Mouse (Mus musculus): ENCODE measurements at regions not wholly inside any gene's neighbourhood (a gene's known extent, or its start where the extent isn't known, plus 50 kb on each side); places are given as distances from the start of the nearest gene placed in this dataset.

- 86% methylated on average over 2 of the region's 2 CpGs for WGBS
- no peaks in the 10 kb centered on the region for H3K27me3 ChIP-seq (replicated peaks; ENCODE audit: control insufficient read depth, insufficient read depth, low read length)
- no peak overlapping the region for H3K4me3 ChIP-seq (ENCODE audit: insufficient read depth, low read depth, low read length)
- peaks cover 4% of the 10 kb centered on the region; the same call in 1 of the 2 replicates for H3K4me1 ChIP-seq (ENCODE audit: control insufficient read depth, insufficient read depth, low read length)
- no peak overlapping the region for H3K27ac ChIP-seq (ENCODE audit: insufficient read depth, low read depth, low read length)
- no peaks in the 10 kb centered on the region for H3K36me3 ChIP-seq (ENCODE audit: control insufficient read depth, insufficient read depth, low read length)
- TF ChIP-seq CTCF (conservative IDR thresholded peaks at IDR 0.05; ENCODE audit: insufficient read depth, insufficient read length, low read depth, low read length): no peak
- no peak for TF ChIP-seq POLR2A (IDR thresholded peaks at IDR 0.05; ENCODE audit: low read depth, low read length)
- peak; percentile 22 for DNase-seq
Observed at GRCm38 (mm10) chr13:52188605-52189003, 342.1 kb downstream of the Gadd45g start.

GRCm38 (mm10) chr13:52189382-52189923, 341.6 kb downstream of the Diras2 start:
- no peaks in the 10 kb centered on the region for H3K27me3 ChIP-seq (replicated peaks; ENCODE audit: control insufficient read depth, insufficient read depth, low read length)
- H3K4me1 ChIP-seq (ENCODE audit: control insufficient read depth, insufficient read depth, low read length): peaks cover 4% of the 10 kb centered on the region; the same call in 1 of the 2 replicates
- no peak overlapping the region for H3K4me3 ChIP-seq (ENCODE audit: insufficient read depth, low read depth, low read length)
- TF ChIP-seq POLR2A (IDR thresholded peaks at IDR 0.05; ENCODE audit: low read depth, low read length): no peak
- no peak for TF ChIP-seq CTCF (conservative IDR thresholded peaks at IDR 0.05; ENCODE audit: insufficient read depth, insufficient read length, low read depth, low read length)
- WGBS: 73% methylated on average over 10 of the region's 10 CpGs
- H3K27ac ChIP-seq (ENCODE audit: insufficient read depth, low read depth, low read length): no peak overlapping the region
- H3K36me3 ChIP-seq (ENCODE audit: control insufficient read depth, insufficient read depth, low read length): no peaks in the 10 kb centered on the region
- DNase-seq: no peak

- H3K4me1 ChIP-seq (ENCODE audit: control insufficient read depth, insufficient read depth, low read length): peaks cover 4% of the 10 kb centered on the region; the same call in 1 of the 2 replicates
- DNase-seq: no peak
- H3K4me3 ChIP-seq (ENCODE audit: insufficient read depth, low read depth, low read length): no peak overlapping the region
- no peak for TF ChIP-seq CTCF (conservative IDR thresholded peaks at IDR 0.05; ENCODE audit: insufficient read depth, insufficient read length, low read depth, low read length)
- TF ChIP-seq POLR2A (IDR thresholded peaks at IDR 0.05; ENCODE audit: low read depth, low read length): no peak
- 52% methylated on average over 9 of the region's 9 CpGs for WGBS
- H3K27me3 ChIP-seq (replicated peaks; ENCODE audit: control insufficient read depth, insufficient read depth, low read length): no peaks in the 10 kb centered on the region
- no peaks in the 10 kb centered on the region for H3K36me3 ChIP-seq (ENCODE audit: control insufficient read depth, insufficient read depth, low read length)
- no peak overlapping the region for H3K27ac ChIP-seq (ENCODE audit: insufficient read depth, low read depth, low read length)
Observed at GRCm38 (mm10) chr13:52190256-52190655, 340.8 kb downstream of the Diras2 start.

- Histone ChIP-seq H3K4me3 (ENCODE audit: insufficient read depth, low read depth, low read length) (no peak overlapping the region), H3K27ac (ENCODE audit: insufficient read depth, low read depth, low read length) (no peak overlapping the region), H3K36me3 (ENCODE audit: control insufficient read depth, insufficient read depth, low read length) (no peaks in the 10 kb centered on the region), H3K4me1 (ENCODE audit: control insufficient read depth, insufficient read depth, low read length) (peaks cover 4% of the 10 kb centered on the region; the same call in 1 of the 2 replicates), H3K27me3 (replicated peaks; ENCODE audit: control insufficient read depth, insufficient read depth, low read length) (no peaks in the 10 kb centered on the region)
- TF ChIP-seq CTCF (conservative IDR thresholded peaks at IDR 0.05; ENCODE audit: insufficient read depth, insufficient read length, low read depth, low read length) (no peak), POLR2A (IDR thresholded peaks at IDR 0.05; ENCODE audit: low read depth, low read length) (no peak)
- 63% methylated on average over 15 of the region's 15 CpGs for WGBS
- DNase-seq: peak; percentile 68
Observed at GRCm38 (mm10) chr13:52190848-52191590, 340.1 kb downstream of the Diras2 start.

GRCm38 (mm10) chr13:52196917-52197316, 334.2 kb downstream of the Diras2 start:
- H3K27me3 ChIP-seq (replicated peaks; ENCODE audit: control insufficient read depth, insufficient read depth, low read length): no peaks in the 10 kb centered on the region
- TF ChIP-seq CTCF (conservative IDR thresholded peaks at IDR 0.05; ENCODE audit: insufficient read depth, insufficient read length, low read depth, low read length): no peak
- no peak for TF ChIP-seq POLR2A (IDR thresholded peaks at IDR 0.05; ENCODE audit: low read depth, low read length)
- 83% methylated on average over 5 of the region's 5 CpGs for WGBS
- H3K36me3 ChIP-seq (ENCODE audit: control insufficient read depth, insufficient read depth, low read length): no peaks in the 10 kb centered on the region
- no peaks in the 10 kb centered on the region for H3K4me1 ChIP-seq (ENCODE audit: control insufficient read depth, insufficient read depth, low read length)
- H3K27ac ChIP-seq (ENCODE audit: insufficient read depth, low read depth, low read length): no peak overlapping the region
- H3K4me3 ChIP-seq (ENCODE audit: insufficient read depth, low read depth, low read length): no peak overlapping the region
- no peak for DNase-seq

GRCm38 (mm10) chr13:52198649-52199348, 332.3 kb downstream of the Diras2 start:
- no peak overlapping the region for H3K4me3 ChIP-seq (ENCODE audit: insufficient read depth, low read depth, low read length)
- H3K4me1 ChIP-seq (ENCODE audit: control insufficient read depth, insufficient read depth, low read length): no peaks in the 10 kb centered on the region
- no peak for TF ChIP-seq POLR2A (IDR thresholded peaks at IDR 0.05; ENCODE audit: low read depth, low read length)
- 0 out of 2 replicates have a peak, but pooled peaks have one; percentile 27 for TF ChIP-seq CTCF (conservative IDR thresholded peaks at IDR 0.05; ENCODE audit: insufficient read depth, insufficient read length, low read depth, low read length)
- H3K36me3 ChIP-seq (ENCODE audit: control insufficient read depth, insufficient read depth, low read length): no peaks in the 10 kb centered on the region
- no peak for DNase-seq
- WGBS: 86% methylated on average over 7 of the region's 7 CpGs
- no peak overlapping the region for H3K27ac ChIP-seq (ENCODE audit: insufficient read depth, low read depth, low read length)
- H3K27me3 ChIP-seq (replicated peaks; ENCODE audit: control insufficient read depth, insufficient read depth, low read length): no peaks in the 10 kb centered on the region

- H3K27me3 ChIP-seq (replicated peaks; ENCODE audit: control insufficient read depth, insufficient read depth, low read length): no peaks in the 10 kb centered on the region
- WGBS: 80% methylated on average over 1 of the region's 1 CpGs
- no peak for DNase-seq
- H3K36me3 ChIP-seq (ENCODE audit: control insufficient read depth, insufficient read depth, low read length): no peaks in the 10 kb centered on the region
- TF ChIP-seq POLR2A (IDR thresholded peaks at IDR 0.05; ENCODE audit: low read depth, low read length): no peak
- TF ChIP-seq CTCF (conservative IDR thresholded peaks at IDR 0.05; ENCODE audit: insufficient read depth, insufficient read length, low read depth, low read length): no peak
- H3K4me1 ChIP-seq (ENCODE audit: control insufficient read depth, insufficient read depth, low read length): no peaks in the 10 kb centered on the region
- no peak overlapping the region for H3K4me3 ChIP-seq (ENCODE audit: insufficient read depth, low read depth, low read length)
- no peak overlapping the region for H3K27ac ChIP-seq (ENCODE audit: insufficient read depth, low read depth, low read length)
Observed at GRCm38 (mm10) chr13:52202372-52202771, 328.7 kb downstream of the Diras2 start.
